Mouse (Mus musculus) neural tube, embryonic 15.5 days (tissue): Measurements from ENCODE around the gene Crebrf. TPM values are rescaled to one million over a fixed set of nuclear protein-coding genes. Genes with fewer than 3 reads are reported as not detected.

Experiments used
- ATAC-seq: fragments of 200-750 bp; cut with Nextera tagmentation; 2 replicates; pipeline ENCODE4 v1.8.0; 2017; ENCODE audit warnings: mild to moderate bottlenecking, moderate TSS enrichment, moderate library complexity; ENCODE audit not compliant: low FRiP score
- H3K27ac ChIP-seq: fragments of 300-500 bp; sonication (generic); replicated peaks from 2 replicates; pipeline ENCODE4 v1.5.1; 2015; ENCODE audit warnings: mild to moderate bottlenecking, inconsistent platforms
- H3K27me3 ChIP-seq: fragments of 300-500 bp; sonication (generic); replicated peaks from 2 replicates; pipeline ENCODE4 v1.6.1; 2015; ENCODE audit warnings: inconsistent platforms
- H3K36me3 ChIP-seq: fragments of 300-500 bp; sonication (generic); 2 replicates; pipeline ENCODE4 v1.6.1; 2015; ENCODE audit warnings: inconsistent platforms
- H3K4me1 ChIP-seq: fragments of 300-500 bp; sonication (generic); 2 replicates; pipeline ENCODE4 v1.6.1; 2015; ENCODE audit warnings: inconsistent platforms
- H3K4me2 ChIP-seq: fragments of 300-500 bp; sonication (generic); 2 replicates; pipeline ENCODE4 v1.6.1; 2015; ENCODE audit warnings: inconsistent platforms, mild to moderate bottlenecking, moderate library complexity
- H3K4me3 ChIP-seq: fragments of 300-500 bp; sonication (generic); replicated peaks from 2 replicates; pipeline ENCODE4 v1.5.1; 2015; ENCODE audit warnings: mild to moderate bottlenecking, inconsistent platforms
- H3K9ac ChIP-seq: fragments of 300-500 bp; sonication (generic); replicated peaks from 2 replicates; pipeline ENCODE4 v1.6.1; 2015; ENCODE audit warnings: mild to moderate bottlenecking, inconsistent platforms
- H3K9me3 ChIP-seq: fragments of 300-500 bp; sonication (generic); replicated peaks from 2 replicates; pipeline ENCODE4 v1.6.1; 2016; ENCODE audit warnings: inconsistent platforms
- WGBS: fragments of 180-500 bp; shearing (Covaris S2); methylation state at CpG from one replicate; pipeline ENCODE4 v1.1.7; 2015; ENCODE audit warnings: mixed read lengths; 5-methylcytosine and 5-hydroxymethylcytosine counted together
- polyA plus RNA-seq: library from polyadenylated mRNA; unstranded; fragments of >200 nt; fragmentation: Nextera tagmentation; extraction: Ambion mirVana; gene quantifications from 2 replicates; pipeline ENCODE4 v1.2.1, GENCODE M21; 2015

Gene Crebrf
- polyA plus RNA-seq, 1 experiment from 2014 or later, result 11.4 TPM

GRCm38 (mm10) chr17:26797379-26798128 lies 82.1 kb downstream of the Crebrf start:
- Histone ChIP-seq H3K4me3 (no peak overlapping the region), H3K36me3 (peaks cover 8% of the 10 kb centered on the region), H3K9ac (no peak overlapping the region)

GRCm38 (mm10) chr17:26802886-26803285 lies 87.4 kb downstream of the Crebrf start:
- no peaks in the 10 kb centered on the region for H3K36me3 ChIP-seq
- H3K9me3 ChIP-seq, result no peaks in the 10 kb centered on the region
- no peak overlapping the region for H3K4me3 ChIP-seq
- no peak overlapping the region for H3K27ac ChIP-seq
- no peak overlapping the region for H3K9ac ChIP-seq
- no peak for ATAC-seq
- WGBS, result 85% methylated on average over 3 of the region's 3 CpGs
- H3K4me2 ChIP-seq, result no peak overlapping the region
- H3K27me3 ChIP-seq, result no peaks in the 10 kb centered on the region
- no peaks in the 10 kb centered on the region for H3K4me1 ChIP-seq

More at GRCm38 (mm10) chr17:26797379-26798128, 82.1 kb downstream of the Crebrf start:
- 71% methylated on average over 6 of the region's 6 CpGs for WGBS
- Histone ChIP-seq H3K9me3 (no peaks in the 10 kb centered on the region), H3K4me2 (no peak overlapping the region), H3K27me3 (no peaks in the 10 kb centered on the region), H3K27ac (no peak overlapping the region), H3K4me1 (no peaks in the 10 kb centered on the region)
- no peak for ATAC-seq

DNA sequence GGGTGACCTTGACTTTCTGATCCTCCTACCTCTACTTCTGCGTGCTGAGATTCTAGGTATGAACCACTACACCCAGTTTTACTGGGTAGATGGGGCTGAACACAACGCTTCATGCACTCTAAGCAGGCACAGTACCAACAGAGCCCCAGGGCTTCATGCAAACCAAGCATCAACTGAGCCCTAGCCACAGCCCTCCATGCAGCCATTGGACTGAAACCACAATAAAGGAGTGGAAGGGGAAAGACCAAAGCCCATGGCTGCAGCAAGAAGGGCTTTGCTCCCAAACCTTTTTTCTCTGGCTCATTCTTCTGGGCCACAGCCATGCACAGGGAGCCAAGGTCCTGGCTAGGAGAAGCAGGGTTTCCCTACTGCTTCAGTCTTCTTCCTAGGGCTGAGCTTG lies 97.2 kb downstream of the Crebrf start:
- Histone ChIP-seq H3K27ac (no peak overlapping the region), H3K36me3 (no peaks in the 10 kb centered on the region), H3K4me3 (no peak overlapping the region), H3K4me2 (no peak overlapping the region), H3K9ac (no peak overlapping the region), H3K27me3 (no peaks in the 10 kb centered on the region), H3K4me1 (no peaks in the 10 kb centered on the region), H3K9me3 (no peaks in the 10 kb centered on the region)
- ATAC-seq, result no peak
- 87% methylated on average over 2 of the region's 2 CpGs for WGBS

GRCm38 (mm10) chr17:26813497-26813896 lies 98.0 kb downstream of the Crebrf start:
- Histone ChIP-seq H3K27me3 (no peaks in the 10 kb centered on the region; the same call in 1 of the 2 replicates), H3K36me3 (no peaks in the 10 kb centered on the region), H3K4me3 (no peak overlapping the region), H3K9me3 (no peaks in the 10 kb centered on the region), H3K27ac (no peak overlapping the region), H3K4me1 (no peaks in the 10 kb centered on the region), H3K4me2 (no peak overlapping the region), H3K9ac (no peak overlapping the region)
- WGBS, result 85% methylated on average over 9 of the region's 9 CpGs
- no peak for ATAC-seq

DNA sequence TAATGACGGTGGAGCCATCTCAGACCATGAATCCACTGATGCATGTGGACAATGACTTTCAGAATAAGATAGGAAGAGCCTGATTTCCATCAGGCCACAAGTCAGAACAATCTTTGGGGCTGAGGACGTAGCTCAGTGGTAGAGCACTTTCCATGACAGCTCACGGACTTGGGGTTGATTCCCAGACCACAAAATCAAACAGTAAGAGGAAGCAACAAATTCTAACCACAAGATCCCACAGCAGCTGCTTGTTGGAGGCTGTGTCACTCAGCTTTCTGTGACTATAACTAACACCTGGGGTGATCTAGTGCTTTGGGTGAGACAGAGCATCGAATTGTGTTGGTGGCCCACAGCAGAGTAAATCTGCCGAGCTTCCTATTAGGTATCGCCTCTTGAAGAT lies 101.4 kb downstream of the Crebrf start:
- H3K4me1 ChIP-seq, result no peaks in the 10 kb centered on the region
- WGBS, result 81% methylated on average over 6 of the region's 6 CpGs
- H3K4me3 ChIP-seq, result no peak overlapping the region
- H3K9me3 ChIP-seq, result no peaks in the 10 kb centered on the region
- no peak overlapping the region for H3K9ac ChIP-seq
- H3K27me3 ChIP-seq, result no peaks in the 10 kb centered on the region; the same call in 1 of the 2 replicates
- H3K36me3 ChIP-seq, result no peaks in the 10 kb centered on the region
- H3K4me2 ChIP-seq, result no peak overlapping the region
- ATAC-seq, result no peak
- no peak overlapping the region for H3K27ac ChIP-seq

DNA sequence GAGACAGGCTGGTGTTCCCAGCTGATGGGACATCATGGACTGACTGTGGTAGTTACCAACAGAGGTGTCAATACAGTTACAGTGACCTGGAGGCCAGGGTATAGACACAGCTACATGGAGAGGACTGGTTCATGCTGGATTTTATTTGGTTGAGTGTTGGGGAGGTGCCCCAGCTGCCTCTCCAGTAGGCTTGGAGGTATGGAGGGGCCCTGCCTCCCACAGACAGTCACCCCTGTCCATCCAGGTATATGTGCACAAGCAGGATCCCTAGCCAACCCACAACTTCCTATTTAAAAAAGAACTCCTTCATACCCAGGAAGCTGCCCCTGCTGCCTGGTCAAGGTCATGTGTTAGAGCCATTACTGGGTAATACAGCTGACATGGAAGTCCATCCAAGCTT lies 102.3 kb downstream of the Crebrf start:
- Histone ChIP-seq H3K4me3 (no peak overlapping the region), H3K27ac (no peak overlapping the region), H3K9ac (no peak overlapping the region), H3K9me3 (no peaks in the 10 kb centered on the region), H3K4me2 (no peak overlapping the region), H3K4me1 (no peaks in the 10 kb centered on the region), H3K27me3 (no peaks in the 10 kb centered on the region; the same call in 1 of the 2 replicates), H3K36me3 (no peaks in the 10 kb centered on the region)
- ATAC-seq, result no peak

DNA sequence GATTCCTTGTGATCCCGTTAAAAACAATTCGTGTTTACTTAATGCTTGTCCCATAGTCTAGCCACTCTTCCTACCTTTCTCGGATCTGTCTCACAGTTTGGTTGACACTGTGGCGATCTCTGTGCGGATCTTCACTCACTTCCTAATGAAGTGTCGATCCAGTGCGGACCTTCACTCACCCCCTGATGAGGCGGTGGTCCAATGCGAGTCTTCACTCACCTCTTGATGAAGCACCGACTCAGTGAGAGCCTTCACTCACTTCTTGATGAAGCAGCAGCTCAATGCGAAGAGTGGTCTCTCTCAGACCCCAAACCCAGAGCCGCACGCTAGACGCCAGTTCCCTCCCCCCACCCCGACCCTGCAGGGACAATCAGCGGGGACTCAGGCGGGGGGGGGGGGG lies 110.7 kb downstream of the Crebrf start:
- Histone ChIP-seq H3K27me3 (peaks cover 22% of the 10 kb centered on the region), H3K36me3 (no peaks in the 10 kb centered on the region), H3K4me2 (no peak overlapping the region), H3K4me3 (no peak overlapping the region), H3K9me3 (0 out of 2 replicates have a peak, but pooled peaks cover 8% of the 10 kb centered on the region), H3K4me1 (no peaks in the 10 kb centered on the region), H3K9ac (no peak overlapping the region), H3K27ac (no peak overlapping the region)
- ATAC-seq, result no peak
- 84% methylated on average over 16 of the region's 17 CpGs for WGBS

Other genes starting within 250 kb of the Crebrf start
- 89.7 and 101 TPM in 2 replicates for gene Ergic1, start 154.2 kb upstream of the Crebrf start, polyA plus RNA-seq
- 25.0 and 25.8 TPM in 2 replicates for gene Dusp1, start 153.5 kb upstream of the Crebrf start, polyA plus RNA-seq
- gene Atp6v0e, start 52.4 kb upstream of the Crebrf start, polyA plus RNA-seq, result 85.8 and 114 TPM in 2 replicates
- 54.5 and 57.7 TPM in 2 replicates for gene Bnip1, start 65.4 kb downstream of the Crebrf start, polyA plus RNA-seq
- 0.13 TPM in 1 of 2 replicates, not detected in the other for gene Nkx2-5, start 129.4 kb downstream of the Crebrf start, polyA plus RNA-seq
- gene Kifc5b, start 201.4 kb downstream of the Crebrf start, polyA plus RNA-seq, result 2.3 and 3.5 TPM in 2 replicates
- 27.5 and 30.5 TPM in 2 replicates for gene Phf1, start 217.4 kb downstream of the Crebrf start, polyA plus RNA-seq
- 141 and 152 TPM in 2 replicates for gene Cuta, start 223.9 kb downstream of the Crebrf start, polyA plus RNA-seq
- gene Syngap1, start 225.6 kb downstream of the Crebrf start, polyA plus RNA-seq, result 3.7 and 3.8 TPM in 2 replicates